12 mouse cellular contexts compared by ENCODE assay signal in genomic region chr5:66603223-66603622, GRCm38 (mm10). TPM values are rescaled to one million over a fixed set of nuclear protein-coding genes. Genes with fewer than 3 reads are reported as not detected.
A peak's percentile ranks its signal among the peaks of the same experiment; 100 is the strongest.
DNase-seq lines count a peak whose midpoint lies in the region; ATAC-seq and TF ChIP-seq lines count a peak whose summit lies in the region.
"Had no signal": no experiment of that assay in that cellular context is flagged by ENCODE, and none has a peak within 500 bp of the region (broad histone marks: within the 10 kb centered on the region; RNA-seq: fewer than 3 reads in every experiment).

No protein-coding gene starts in this region.

- peak; percentile 32 for DNase-seq in liver, adult 2 months (ENCODE audit: extremely low read depth, low read depth, low spot score)
- DNase-seq in liver, embryonic 11.5 days (ENCODE audit: low spot score) = no peak
- peak; percentile 59 to 67 for DNase-seq in heart, adult 9 months (ENCODE audit: low spot score in 2 of 2)
- peak; percentile 70 for DNase-seq in kidney, postnatal 10 days
- DNase-seq in cerebellum, postnatal 10 days = no peak
- DNase-seq in layer of hippocampus, adult 9-10 months (ENCODE audit: low spot score) = no peak
- DNase-seq in left cerebral cortex, adult 18-20 months (ENCODE audit: low spot score in 2 of 2) = no peak
- DNase-seq: liver, embryonic 13.5 days had no signal

- H3K4me1 ChIP-seq in liver, adult 2 months (ENCODE audit: control insufficient read depth, insufficient read depth, low read length) = peaks cover 7% of the 10 kb centered on the region; the same call in 1 of the 2 replicates
- peaks cover 10% of the 10 kb centered on the region for H3K4me1 ChIP-seq in liver, embryonic 11.5 days (replicated peaks; ENCODE audit: control insufficient read depth, insufficient read depth, low read length)
- peaks cover 21% of the 10 kb centered on the region for H3K4me1 ChIP-seq in stomach, embryonic 14.5 days (ENCODE audit: control insufficient read depth, insufficient read depth, low read length)

- H3K4me2 ChIP-seq in liver, embryonic 11.5 days = no peak overlapping the region
- H3K4me2 ChIP-seq in stomach, embryonic 14.5 days (replicated peaks; ENCODE audit: low read depth, low read length) = peak overlapping the region; percentile 11; the same call in 1 of the 2 replicates
- H3K4me2 ChIP-seq: liver, embryonic 13.5 days had no signal

- peak overlapping the region; percentile 40; the same call in 1 of the 2 replicates for H3K27ac ChIP-seq in liver, adult 2 months (replicated peaks; ENCODE audit: insufficient read depth, low read depth, low read length)
- H3K27ac ChIP-seq in liver, embryonic 11.5 days (ENCODE audit: low read depth, low read length) = no peak overlapping the region
- H3K27ac ChIP-seq in stomach, embryonic 14.5 days (ENCODE audit: low read length) = no peak overlapping the region
- H3K27ac ChIP-seq: hindbrain, postnatal 0 days; liver, embryonic 13.5 days had no signal

- H3K4me3 ChIP-seq in liver, adult 2 months (ENCODE audit: insufficient read depth, low read depth, low read length) = no peak overlapping the region
- H3K4me3 ChIP-seq in liver, embryonic 11.5 days (ENCODE audit: low read depth, low read length) = no peak overlapping the region
- no peak overlapping the region for H3K4me3 ChIP-seq in stomach, embryonic 14.5 days (ENCODE audit: low read depth, low read length)
- H3K4me3 ChIP-seq: erythroblast, embryonic 14.5 days; liver, embryonic 13.5 days had no signal

- no peak for TF ChIP-seq POLR2A in liver, adult 2 months (IDR thresholded peaks at IDR 0.05; ENCODE audit: extremely low read depth, insufficient read depth, low read length)

- no peaks in the 10 kb centered on the region for H3K36me3 ChIP-seq in liver, adult 2 months (ENCODE audit: control insufficient read depth, insufficient read depth, low read length)
- no peaks in the 10 kb centered on the region for H3K36me3 ChIP-seq in liver, embryonic 11.5 days (ENCODE audit: control insufficient read depth, insufficient read depth, low read length)
- no peaks in the 10 kb centered on the region for H3K36me3 ChIP-seq in stomach, embryonic 14.5 days (ENCODE audit: control insufficient read depth, insufficient read depth, low read length)
- H3K36me3 ChIP-seq: liver, embryonic 13.5 days had no signal

- no peaks in the 10 kb centered on the region for H3K9me3 ChIP-seq in liver, embryonic 11.5 days (ENCODE audit: control insufficient read depth, low read length)
- H3K9me3 ChIP-seq in stomach, embryonic 14.5 days (ENCODE audit: control insufficient read depth, low read depth, low read length) = no peaks in the 10 kb centered on the region
- H3K9me3 ChIP-seq: liver, embryonic 13.5 days had no signal

- H3K9ac ChIP-seq in liver, adult 2 months (ENCODE audit: low read depth, low read length) = no peak overlapping the region
- no peak overlapping the region for H3K9ac ChIP-seq in liver, embryonic 11.5 days (ENCODE audit: low read depth, low read length)
- no peak overlapping the region for H3K9ac ChIP-seq in stomach, embryonic 14.5 days (replicated peaks; ENCODE audit: low read depth, low read length)
- H3K9ac ChIP-seq: liver, embryonic 13.5 days had no signal

- H3K79me2 ChIP-seq in liver, adult 2 months (ENCODE audit: control insufficient read depth, insufficient read depth, low read length) = peaks cover 27% of the 10 kb centered on the region; the same call in 1 of the 2 replicates

- WGBS in liver, adult 2 months = 11% methylated on average over 7 of the region's 7 CpGs
- 45% methylated on average over 7 of the region's 7 CpGs for WGBS in liver, embryonic 11.5 days
- 28% methylated on average over 7 of the region's 7 CpGs for WGBS in stomach, embryonic 14.5 days

- ATAC-seq in liver, embryonic 11.5 days (replicated peaks; ENCODE audit: low FRiP score) = no peak
- ATAC-seq in stomach, embryonic 14.5 days (ENCODE audit: insufficient number of reproducible peaks, insufficient read depth, low FRiP score, low read depth) = no peak

- TF ChIP-seq CTCF in liver, adult 2 months (IDR thresholded peaks at IDR 0.05; ENCODE audit: low read depth, low read length) = no peak

- H3K27me3 ChIP-seq in liver, adult 2 months (ENCODE audit: control insufficient read depth, insufficient read depth, low read length) = no peaks in the 10 kb centered on the region
- no peaks in the 10 kb centered on the region for H3K27me3 ChIP-seq in liver, embryonic 11.5 days (replicated peaks; ENCODE audit: control insufficient read depth, insufficient read depth, low read length)
- H3K27me3 ChIP-seq in stomach, embryonic 14.5 days (ENCODE audit: control insufficient read depth, insufficient read depth, low read length) = no peaks in the 10 kb centered on the region
- H3K27me3 ChIP-seq: liver, embryonic 13.5 days had no signal

RNA-seq across cellular contexts. Expression of gene Apbb2, which starts 15.4 kb away (rescaled TPM):
- total RNA-seq in liver, adult 2 months (2014; rRNA removed) = 5.3 and 7.0 TPM in 2 replicates
- 1.4 and 3.2 TPM in 2 replicates for polyA plus RNA-seq in liver, adult 2 months (2012; rRNA removed)
- 11.7 and 14.2 TPM in 2 replicates for polyA plus RNA-seq in liver, embryonic 11.5 days (2014; fragmentation: Nextera tagmentation; extraction: Ambion mirVana)
- 37.1 and 39.5 TPM in 2 replicates for polyA plus RNA-seq in stomach, embryonic 14.5 days (2014; fragmentation: Nextera tagmentation; extraction: Ambion mirVana)
- 10 to 100 TPM; 58.6 to 65.9 TPM for total RNA-seq in left cerebral cortex, adult 18-20 months (2021)
- total RNA-seq: MEL had no signal

Comparison
In these comparisons a context has a peak if more than half of its experiments do, and no peak if none do; other contexts are left out.
1. DNase-seq: peak in liver, adult 2 months (single experiment), heart, adult 9 months (2 of 2) and kidney, postnatal 10 days (single experiment); none in liver, embryonic 11.5 days (single experiment), cerebellum, postnatal 10 days (0 of 2), layer of hippocampus, adult 9-10 months (single experiment) and left cerebral cortex, adult 18-20 months (0 of 2).